Mouse (Mus musculus) kidney, embryonic 14.5 days (tissue): Measurements from ENCODE around the gene Ins2. TPM values are rescaled to one million over a fixed set of nuclear protein-coding genes. Genes with fewer than 3 reads are reported as not detected.

Experiments used
- ATAC-seq: fragments of 200-750 bp; cut with Nextera tagmentation; 2 replicates; pipeline ENCODE4 v1.8.0; 2017; ENCODE audit warnings: moderate number of reproducible peaks, mild to moderate bottlenecking, moderate TSS enrichment, moderate library complexity; ENCODE audit not compliant: low FRiP score, low TSS enrichment
- H3K27ac ChIP-seq: fragments of 300-500 bp; sonication (generic); 2 replicates; pipeline ENCODE4 v1.5.1; 2014; ENCODE audit warnings: low read depth, mild to moderate bottlenecking, low read length, moderate library complexity, mixed read lengths
- H3K27me3 ChIP-seq: fragments of 300-500 bp; sonication (generic); 2 replicates; pipeline ENCODE4 v1.6.1; 2014; ENCODE audit warnings: mild to moderate bottlenecking, low read length; ENCODE audit not compliant: control insufficient read depth, insufficient read depth
- H3K36me3 ChIP-seq: fragments of 300-500 bp; sonication (generic); 2 replicates; pipeline ENCODE4 v1.6.1; 2014; ENCODE audit warnings: low read length, mixed read lengths; ENCODE audit not compliant: control insufficient read depth, insufficient read depth
- H3K4me1 ChIP-seq: fragments of 300-500 bp; sonication (generic); 2 replicates; pipeline ENCODE4 v1.6.1; 2014; ENCODE audit warnings: low read length, mixed read lengths; ENCODE audit not compliant: control insufficient read depth, insufficient read depth
- H3K4me2 ChIP-seq: fragments of 300-500 bp; sonication (generic); replicated peaks from 2 replicates; pipeline ENCODE4 v1.6.1; 2014; ENCODE audit warnings: low read depth, mild to moderate bottlenecking, low read length
- H3K4me3 ChIP-seq: fragments of 300-500 bp; sonication (generic); 2 replicates; pipeline ENCODE4 v1.5.1; 2014; ENCODE audit warnings: mild to moderate bottlenecking, low read length
- H3K9ac ChIP-seq: fragments of 300-500 bp; sonication (generic); 2 replicates; pipeline ENCODE4 v1.6.1; 2014; ENCODE audit warnings: low read depth, mild to moderate bottlenecking, low read length, moderate library complexity
- H3K9me3 ChIP-seq: fragments of 300-500 bp; sonication (generic); 2 replicates; pipeline ENCODE4 v1.6.1; 2016; ENCODE audit warnings: low read length; ENCODE audit not compliant: control insufficient read depth
- WGBS: fragments of 180-500 bp; shearing (Covaris S2); extraction: QIAGEN DNeasy Blood & Tissue Kit; methylation state at CpG from one replicate; pipeline ENCODE4 v1.1.7; 2014; 5-methylcytosine and 5-hydroxymethylcytosine counted together
- polyA plus RNA-seq: library from polyadenylated mRNA; unstranded; fragments of >200 nt; fragmentation: Nextera tagmentation; extraction: Ambion mirVana; gene quantifications from 2 replicates; pipeline ENCODE4 v1.2.1, GENCODE M21; 2014

Gene Ins2
- polyA plus RNA-seq, 1 experiment from 2014 or later: 0.81 TPM

DNA sequence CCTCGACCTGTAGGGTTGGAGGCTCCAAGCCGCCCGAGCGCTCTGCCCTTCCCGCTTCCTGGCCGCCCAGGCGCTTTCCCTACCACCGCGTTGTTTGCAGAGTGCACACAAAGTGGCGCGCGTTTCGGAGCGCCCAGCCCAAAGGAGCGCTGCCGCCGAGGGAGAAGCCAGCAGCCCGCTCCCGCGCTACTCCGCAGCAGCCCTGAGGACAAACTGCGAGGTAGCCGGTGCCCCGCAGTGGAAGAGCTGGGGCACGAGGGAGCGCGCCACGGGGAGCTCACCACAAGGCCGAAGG lies 82.6 kb downstream of the Ins2 start:
- under 1% methylated on average over 29 of the region's 29 CpGs for WGBS
- H3K27ac ChIP-seq: peak overlapping the region; percentile 92
- peak overlapping the region; percentile 64 for H3K4me3 ChIP-seq
- no peak for ATAC-seq
- H3K9me3 ChIP-seq: no peaks in the 10 kb centered on the region
- H3K9ac ChIP-seq: peak overlapping the region; percentile 88
- peaks cover 86% of the 10 kb centered on the region for H3K27me3 ChIP-seq
- peaks cover 18% of the 10 kb centered on the region for H3K4me1 ChIP-seq
- no peaks in the 10 kb centered on the region for H3K36me3 ChIP-seq
- peak overlapping the region; percentile 67 for H3K4me2 ChIP-seq

DNA sequence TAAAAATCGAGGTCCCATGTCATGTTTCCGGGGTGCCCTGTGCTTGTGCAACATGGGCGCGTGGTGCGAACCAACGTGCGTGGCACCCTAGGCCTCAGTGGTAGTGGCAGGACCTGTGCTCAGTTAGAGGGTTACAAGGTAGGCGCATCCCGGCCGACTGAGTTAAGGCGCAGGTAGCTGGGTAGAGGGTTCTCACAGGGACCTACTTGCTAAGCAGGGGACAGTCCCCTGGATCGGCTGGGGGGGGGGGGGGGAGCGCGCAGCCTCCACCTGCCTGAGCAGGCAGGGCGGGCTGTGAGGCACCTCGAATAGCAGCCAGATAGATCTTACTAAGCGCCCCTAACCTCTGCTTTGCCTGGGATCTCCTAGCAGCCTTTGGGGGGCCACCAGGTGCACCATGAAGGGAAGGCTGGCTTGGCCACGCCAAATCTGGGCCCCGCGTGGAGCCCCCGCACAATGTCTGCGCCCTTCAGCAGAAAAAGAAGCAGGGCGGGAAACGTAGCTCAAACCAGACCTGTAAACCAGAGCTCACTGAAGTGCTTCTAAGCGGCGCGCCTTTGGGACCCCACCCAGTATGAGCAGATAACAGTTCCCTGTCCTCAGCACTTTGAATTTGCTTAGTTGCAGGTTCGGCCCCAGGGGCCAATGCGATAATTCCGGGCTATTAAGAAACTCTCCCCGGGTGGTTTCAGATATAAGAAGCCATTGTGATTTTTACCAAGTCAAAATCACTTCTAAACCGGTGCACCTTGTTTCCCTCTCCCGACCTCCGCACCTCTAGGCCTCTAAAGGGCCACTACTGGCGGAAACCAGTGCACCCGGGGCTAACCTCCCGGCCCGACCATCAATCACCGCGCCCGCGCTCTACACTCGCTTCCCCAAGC lies 83.2 kb downstream of the Ins2 start:
- peaks cover 83% of the 10 kb centered on the region for H3K27me3 ChIP-seq
- H3K9ac ChIP-seq: peak overlapping the region; percentile 88
- peak overlapping the region; percentile 67 for H3K4me2 ChIP-seq
- H3K27ac ChIP-seq: peak overlapping the region; percentile 92
- peaks cover 3% of the 10 kb centered on the region for H3K36me3 ChIP-seq
- peak; percentile 21; the same call in 1 of the 2 replicates for ATAC-seq
- H3K4me1 ChIP-seq: peaks cover 23% of the 10 kb centered on the region
- H3K4me3 ChIP-seq: peak overlapping the region; percentile 64
- no peaks in the 10 kb centered on the region for H3K9me3 ChIP-seq
- 1% methylated on average over 39 of the region's 43 CpGs for WGBS

DNA sequence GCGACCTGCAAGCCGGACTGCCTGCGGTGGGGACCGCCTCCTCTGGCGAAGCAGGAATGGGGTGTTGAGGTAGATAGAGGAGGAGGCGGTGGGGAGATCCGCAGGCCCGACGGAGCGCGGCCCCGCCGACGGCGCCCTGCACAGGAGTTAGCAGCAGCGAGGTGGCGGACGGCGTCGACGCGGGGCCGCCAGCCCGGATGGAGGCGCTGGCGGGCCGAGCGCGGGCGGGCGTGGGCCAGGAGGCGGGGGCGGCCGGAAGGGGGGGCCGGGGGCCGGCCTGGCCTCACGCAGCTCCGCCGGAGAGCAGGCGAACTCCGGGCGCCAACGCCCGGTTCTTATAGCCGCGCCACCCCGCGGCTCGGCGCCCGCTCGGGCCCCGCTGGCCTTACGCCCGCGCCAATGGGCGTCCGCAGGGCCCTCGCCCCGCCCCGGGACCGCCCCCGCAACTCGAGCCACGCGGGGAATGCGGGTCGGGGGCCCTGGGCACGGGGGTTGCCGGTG lies 84.0 kb downstream of the Ins2 start:
- H3K36me3 ChIP-seq: peaks cover 10% of the 10 kb centered on the region
- WGBS: 2% methylated on average over 52 of the region's 70 CpGs
- no peaks in the 10 kb centered on the region for H3K9me3 ChIP-seq
- peak overlapping the region; percentile 67 for H3K4me2 ChIP-seq
- peaks cover 24% of the 10 kb centered on the region; the same call in 1 of the 2 replicates for H3K4me1 ChIP-seq
- H3K9ac ChIP-seq: peak overlapping the region; percentile 88
- peak overlapping the region; percentile 64 for H3K4me3 ChIP-seq
- H3K27me3 ChIP-seq: peaks cover 82% of the 10 kb centered on the region
- peak overlapping the region; percentile 92 for H3K27ac ChIP-seq
- ATAC-seq: peak; percentile 64

DNA sequence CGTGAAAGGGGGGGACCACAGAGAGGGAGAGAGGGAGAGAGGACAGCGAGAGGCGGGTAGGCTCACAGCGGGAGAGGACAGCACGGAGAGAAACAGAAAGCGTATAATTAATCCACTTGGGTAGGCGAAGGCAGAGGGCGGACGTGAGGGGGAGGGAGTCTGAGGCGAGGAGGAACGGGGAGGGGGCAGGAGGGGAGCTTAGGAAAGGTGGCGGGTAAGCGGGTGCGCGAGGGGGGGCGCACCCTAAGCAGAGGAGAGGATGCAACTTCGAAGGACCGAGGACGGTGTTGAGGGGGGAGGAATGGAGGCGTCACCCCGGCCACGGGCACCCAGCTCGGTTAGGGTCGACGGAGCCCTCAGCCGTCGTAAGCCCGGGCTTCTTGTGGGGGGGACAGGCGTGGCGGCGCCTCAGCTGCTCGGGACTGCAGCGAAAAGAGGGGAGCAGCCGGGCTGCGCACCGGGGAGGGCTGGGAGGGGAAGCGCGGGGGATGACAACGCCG lies 84.5 kb downstream of the Ins2 start:
- H3K4me3 ChIP-seq: peak overlapping the region; percentile 64
- no peaks in the 10 kb centered on the region for H3K9me3 ChIP-seq
- WGBS: under 1% methylated on average over 35 of the region's 40 CpGs
- peak overlapping the region; percentile 67 for H3K4me2 ChIP-seq
- peak overlapping the region; percentile 92 for H3K27ac ChIP-seq
- peaks cover 82% of the 10 kb centered on the region for H3K27me3 ChIP-seq
- H3K4me1 ChIP-seq: peaks cover 24% of the 10 kb centered on the region; the same call in 1 of the 2 replicates
- peak overlapping the region; percentile 88 for H3K9ac ChIP-seq
- H3K36me3 ChIP-seq: peaks cover 15% of the 10 kb centered on the region
- ATAC-seq: peak; percentile 2

DNA sequence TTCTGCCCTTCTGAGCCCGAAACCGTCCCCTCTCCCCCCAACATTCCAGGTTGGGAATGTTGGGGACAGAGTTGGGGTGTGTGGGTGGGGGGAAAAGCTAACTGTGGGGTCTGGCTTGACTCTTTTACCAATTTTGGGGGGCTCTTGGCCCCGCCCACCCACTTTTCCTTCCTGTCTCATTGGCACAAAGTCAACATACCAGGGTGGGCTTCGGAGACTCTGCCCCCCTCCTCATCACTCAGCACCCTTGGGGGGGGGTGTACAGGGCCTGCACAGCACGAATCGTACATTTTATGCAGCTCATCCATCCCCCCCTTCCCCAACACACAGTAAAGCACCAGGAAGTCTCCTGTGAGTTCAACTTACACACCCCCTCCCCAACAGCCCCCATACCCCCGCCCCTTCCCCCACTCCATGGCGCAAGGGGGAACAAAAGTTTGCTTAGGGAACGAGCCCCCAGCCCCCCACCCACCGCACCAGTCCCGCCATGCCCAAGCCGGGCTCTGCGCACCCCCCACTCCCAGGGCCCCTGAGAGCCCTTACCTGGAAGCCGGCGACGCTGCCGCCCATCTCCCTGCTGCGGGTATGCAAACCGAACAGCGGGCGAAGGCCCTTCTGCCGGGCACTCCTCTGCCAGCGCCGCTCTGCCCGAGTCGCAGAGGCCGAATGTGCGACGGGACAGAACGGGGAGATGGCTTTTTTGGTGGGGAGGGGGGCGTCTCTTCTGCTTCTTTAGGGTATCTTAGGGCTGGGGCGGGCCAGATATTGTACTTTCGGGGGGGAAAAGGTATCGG lies 85.2 kb downstream of the Ins2 start:
- 0 out of 2 replicates have a peak, but pooled peaks have one; percentile 14 for ATAC-seq
- Histone ChIP-seq H3K27me3 (peaks cover 81% of the 10 kb centered on the region), H3K27ac (peak overlapping the region; percentile 92), H3K4me3 (peak overlapping the region; percentile 64), H3K4me2 (peak overlapping the region; percentile 67), H3K4me1 (peaks cover 24% of the 10 kb centered on the region; the same call in 1 of the 2 replicates), H3K9me3 (no peaks in the 10 kb centered on the region), H3K36me3 (peaks cover 19% of the 10 kb centered on the region), H3K9ac (peak overlapping the region; percentile 88)
- 1% methylated on average over 34 of the region's 34 CpGs for WGBS

DNA sequence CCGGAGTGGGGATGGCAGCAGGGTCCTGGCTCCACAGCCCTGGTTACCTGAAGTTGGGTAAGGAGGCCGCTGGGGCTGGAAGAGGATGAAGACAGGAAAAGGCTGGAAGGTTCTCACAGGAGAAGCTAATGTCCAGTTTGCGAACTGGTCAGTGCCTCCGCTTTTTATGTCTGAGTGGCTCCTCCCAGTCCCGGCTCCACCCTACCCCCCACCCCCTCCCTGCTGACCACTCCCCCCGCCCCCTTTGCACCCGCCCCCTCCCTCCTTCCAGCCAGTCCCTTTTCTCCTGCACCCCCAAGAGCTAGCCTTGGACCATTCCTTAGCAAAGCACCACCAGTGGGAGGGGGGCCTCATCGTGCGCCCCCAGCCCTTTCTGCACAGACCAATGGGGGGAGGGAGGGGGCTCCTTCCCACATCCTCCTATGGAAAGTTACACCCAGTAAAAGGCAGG lies 85.8 kb downstream of the Ins2 start:
- H3K27me3 ChIP-seq: peaks cover 75% of the 10 kb centered on the region
- peak overlapping the region; percentile 92 for H3K27ac ChIP-seq
- peaks cover 24% of the 10 kb centered on the region; the same call in 1 of the 2 replicates for H3K4me1 ChIP-seq
- peak overlapping the region; percentile 88 for H3K9ac ChIP-seq
- ATAC-seq: peak; percentile 44
- H3K4me2 ChIP-seq: peak overlapping the region; percentile 67
- H3K9me3 ChIP-seq: no peaks in the 10 kb centered on the region
- H3K4me3 ChIP-seq: peak overlapping the region; percentile 64
- peaks cover 21% of the 10 kb centered on the region for H3K36me3 ChIP-seq
- WGBS: 7% methylated on average over 5 of the region's 9 CpGs

DNA sequence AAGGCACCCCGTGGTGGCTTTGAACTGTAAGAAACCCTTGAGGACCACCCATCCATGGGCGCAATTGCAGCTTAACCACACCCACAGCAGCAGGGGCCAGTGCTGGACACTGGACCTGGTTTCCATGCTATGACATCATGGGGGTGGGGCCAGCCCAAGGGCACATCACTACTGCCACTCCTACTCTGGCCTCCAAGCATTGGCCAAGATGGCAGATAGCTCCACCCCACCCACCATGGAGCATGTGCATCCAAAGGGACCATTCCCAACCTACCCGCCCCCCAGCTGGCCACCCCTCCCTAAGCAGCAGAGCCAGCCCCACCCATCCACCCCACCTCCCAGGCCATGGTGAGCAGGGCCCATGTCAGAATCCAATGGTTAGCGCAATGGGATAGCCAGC lies 87.1 kb downstream of the Ins2 start:
- H3K9ac ChIP-seq: peak overlapping the region; percentile 59; the same call in 1 of the 2 replicates
- peaks cover 22% of the 10 kb centered on the region; the same call in 1 of the 2 replicates for H3K4me1 ChIP-seq
- H3K4me3 ChIP-seq: peak overlapping the region; percentile 64
- 23% methylated on average over 4 of the region's 4 CpGs for WGBS
- H3K36me3 ChIP-seq: peaks cover 31% of the 10 kb centered on the region
- H3K27me3 ChIP-seq: peaks cover 66% of the 10 kb centered on the region
- peak; percentile 29; the same call in 1 of the 2 replicates for ATAC-seq
- H3K27ac ChIP-seq: no peak overlapping the region
- H3K4me2 ChIP-seq: peak overlapping the region; percentile 67
- no peaks in the 10 kb centered on the region for H3K9me3 ChIP-seq

DNA sequence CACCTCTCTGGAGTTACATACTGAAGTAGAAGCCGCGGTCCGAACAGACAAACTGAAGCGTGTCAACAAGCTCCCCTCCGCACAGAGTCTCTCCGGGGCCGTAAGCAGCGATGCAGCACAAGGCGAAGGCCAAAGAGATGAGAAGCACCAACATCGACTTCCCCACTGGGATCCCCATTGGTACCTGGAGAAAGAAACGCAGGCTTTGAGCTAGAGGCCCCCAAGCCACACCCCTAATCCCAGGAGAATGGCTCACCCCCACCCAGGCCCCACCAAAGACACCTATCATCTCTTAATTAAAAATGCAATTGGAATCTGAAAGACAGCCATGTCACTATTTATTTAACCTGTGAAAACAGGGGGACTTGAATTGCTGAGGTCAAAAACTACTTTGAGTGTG lies 87.5 kb downstream of the Ins2 start:
- whole genome bisulfite sequencing: 6% methylated on average over 11 of the region's 11 CpGs
- H3K9me3 ChIP-seq: no peaks in the 10 kb centered on the region
- peak overlapping the region; percentile 67 for H3K4me2 ChIP-seq
- no peak overlapping the region for H3K27ac ChIP-seq
- H3K9ac ChIP-seq: peak overlapping the region; percentile 55
- no peak for ATAC-seq
- H3K36me3 ChIP-seq: peaks cover 31% of the 10 kb centered on the region
- peaks cover 20% of the 10 kb centered on the region; the same call in 1 of the 2 replicates for H3K4me1 ChIP-seq
- peaks cover 63% of the 10 kb centered on the region for H3K27me3 ChIP-seq
- H3K4me3 ChIP-seq: peak overlapping the region; percentile 64
